Mouse (Mus musculus): ENCODE measurements around the gene Polr2j.

- TF ChIP-seq PAX5 (IDR thresholded peaks at IDR 0.05; ENCODE audit: low read length) (no peak), MEF2A (IDR thresholded peaks at IDR 0.05; ENCODE audit: borderline replicate concordance, low read depth, low read length) (no peak), CTCF (conservative IDR thresholded peaks at IDR 0.05 in 1 of 2, IDR thresholded peaks at IDR 0.05 in 1 of 2; ENCODE audit: low read depth in 2 of 2, low read length in 2 of 2) (no peak), MAFK (IDR thresholded peaks at IDR 0.05; ENCODE audit: insufficient replicate concordance, low read length) (no peak), EP300 (IDR thresholded peaks at IDR 0.05; ENCODE audit: low read length) (no peak), POLR2A (IDR thresholded peaks at IDR 0.05; ENCODE audit: low read depth, low read length) (no peak), TBP (conservative IDR thresholded peaks at IDR 0.05; ENCODE audit: low read depth, low read length) (no peak), MAX (IDR thresholded peaks at IDR 0.05; ENCODE audit: low read length) (no peak)
These were observed 28.4 kb downstream of the Polr2j start for GRCm38 (mm10) chr5:136144606-136145430.
